Mouse (Mus musculus): Measurements from ENCODE around the gene Hs3st6. TPM values are rescaled to one million over a fixed set of nuclear protein-coding genes. Genes with fewer than 3 reads are reported as not detected.

Gene Hs3st6
- polyA plus RNA-seq, 1 experiment from 2014 or later, result 1.8 TPM

- WGBS, result 53% methylated on average over 8 of the region's 8 CpGs
- Histone ChIP-seq H3K27me3 (ENCODE audit: control insufficient read depth, insufficient read depth, low read length) (no peaks in the 10 kb centered on the region), H3K4me3 (ENCODE audit: low read depth, low read length) (no peak overlapping the region), H3K36me3 (ENCODE audit: control insufficient read depth, insufficient read depth, low read length) (peaks cover 11% of the 10 kb centered on the region; the same call in 1 of the 2 replicates), H3K4me1 (replicated peaks; ENCODE audit: control insufficient read depth, insufficient read depth) (peaks cover 7% of the 10 kb centered on the region; the same call in 1 of the 2 replicates), H3K4me2 (replicated peaks; ENCODE audit: low read depth) (no peak overlapping the region), H3K27ac (replicated peaks) (no peak overlapping the region), H3K9ac (ENCODE audit: low read length) (no peak overlapping the region), H3K9me3 (ENCODE audit: control insufficient read depth, low read length) (no peaks in the 10 kb centered on the region)
- ATAC-seq (ENCODE audit: low FRiP score, low TSS enrichment) (no peak), DNase-seq (ENCODE audit: low spot score) (no peak)
- TF ChIP-seq CTCF (IDR thresholded peaks at IDR 0.05; ENCODE audit: low read depth) (no peak), EP300 (optimal IDR thresholded peaks at IDR 0.05) (no peak)
Observed at GRCm38 (mm10) chr17:24739926-24740325, 12.9 kb upstream of the Hs3st6 start.

GRCm38 (mm10) chr17:24742307-24742706 lies 10.5 kb upstream of the Hs3st6 start:
- 75% methylated on average over 8 of the region's 8 CpGs for WGBS

DNA sequence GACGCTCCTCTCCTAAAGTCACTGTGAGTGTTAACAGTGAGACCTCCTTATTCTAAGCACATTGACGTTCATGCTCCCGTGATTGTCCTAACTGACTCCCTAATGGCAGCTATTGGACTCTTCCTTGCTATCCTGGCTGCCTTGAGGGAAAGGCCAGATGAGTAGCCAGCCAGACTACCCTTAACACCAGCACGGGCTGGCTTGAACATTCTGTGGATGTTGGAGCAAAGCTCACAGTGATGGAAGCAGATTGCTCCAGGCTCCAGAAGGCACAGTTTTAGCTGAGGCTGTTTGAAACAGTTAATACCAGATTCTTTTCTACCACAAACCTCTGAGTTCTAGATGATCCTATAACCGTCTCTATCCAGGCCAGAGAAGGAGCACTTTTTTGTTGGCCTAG lies 8.9 kb upstream of the Hs3st6 start:
- Histone ChIP-seq H3K4me2 (replicated peaks; ENCODE audit: low read depth) (no peak overlapping the region), H3K27me3 (ENCODE audit: control insufficient read depth, insufficient read depth, low read length) (no peaks in the 10 kb centered on the region), H3K4me1 (replicated peaks; ENCODE audit: control insufficient read depth, insufficient read depth) (no peaks in the 10 kb centered on the region), H3K36me3 (ENCODE audit: control insufficient read depth, insufficient read depth, low read length) (peaks cover 11% of the 10 kb centered on the region; the same call in 1 of the 2 replicates), H3K27ac (replicated peaks) (no peak overlapping the region), H3K4me3 (ENCODE audit: low read depth, low read length) (no peak overlapping the region), H3K9me3 (ENCODE audit: control insufficient read depth, low read length) (no peaks in the 10 kb centered on the region), H3K9ac (ENCODE audit: low read length) (no peak overlapping the region)
- TF ChIP-seq CTCF (IDR thresholded peaks at IDR 0.05; ENCODE audit: low read depth), result no peak
- ATAC-seq (ENCODE audit: low FRiP score, low TSS enrichment) (no peak), DNase-seq (ENCODE audit: low spot score) (no peak)
- WGBS, result 73% methylated on average over 5 of the region's 5 CpGs

More at GRCm38 (mm10) chr17:24742307-24742706, 10.5 kb upstream of the Hs3st6 start:
- TF ChIP-seq EP300 (optimal IDR thresholded peaks at IDR 0.05) (no peak), CTCF (IDR thresholded peaks at IDR 0.05; ENCODE audit: low read depth) (no peak)
- Histone ChIP-seq H3K27ac (replicated peaks) (no peak overlapping the region), H3K9ac (ENCODE audit: low read length) (no peak overlapping the region), H3K36me3 (ENCODE audit: control insufficient read depth, insufficient read depth, low read length) (peaks cover 11% of the 10 kb centered on the region; the same call in 1 of the 2 replicates), H3K4me1 (replicated peaks; ENCODE audit: control insufficient read depth, insufficient read depth) (peaks cover 2% of the 10 kb centered on the region; the same call in 1 of the 2 replicates), H3K9me3 (ENCODE audit: control insufficient read depth, low read length) (no peaks in the 10 kb centered on the region), H3K4me3 (ENCODE audit: low read depth, low read length) (no peak overlapping the region), H3K27me3 (ENCODE audit: control insufficient read depth, insufficient read depth, low read length) (no peaks in the 10 kb centered on the region), H3K4me2 (replicated peaks; ENCODE audit: low read depth) (no peak overlapping the region)
- ATAC-seq (ENCODE audit: low FRiP score, low TSS enrichment) (no peak), DNase-seq (ENCODE audit: low spot score) (no peak)

DNA sequence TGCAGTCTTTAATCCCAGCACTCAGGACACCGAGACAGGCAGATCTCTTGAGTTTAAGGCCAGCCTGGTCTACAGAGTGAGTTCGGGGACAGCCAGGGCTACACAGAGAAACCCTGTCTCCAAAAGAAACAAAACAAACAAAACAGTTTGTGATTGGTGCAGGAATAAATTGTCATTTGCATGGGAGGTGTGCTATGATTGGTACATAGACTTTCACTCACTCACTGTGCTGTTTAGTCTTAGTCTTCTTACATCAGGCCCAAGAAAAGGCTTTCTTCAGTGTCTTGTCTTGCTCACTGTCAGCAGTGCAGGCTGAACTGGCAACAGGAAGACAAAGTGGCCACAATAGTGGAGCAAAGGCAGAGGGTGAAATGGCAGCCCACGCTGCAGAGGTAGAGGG lies 8.4 kb upstream of the Hs3st6 start:
- ATAC-seq (ENCODE audit: low FRiP score, low TSS enrichment) (no peak), DNase-seq (ENCODE audit: low spot score) (no peak)
- H3K27me3 ChIP-seq (ENCODE audit: control insufficient read depth, insufficient read depth, low read length), result no peaks in the 10 kb centered on the region
- WGBS, result 78% methylated on average over 3 of the region's 3 CpGs
- TF ChIP-seq EP300 (optimal IDR thresholded peaks at IDR 0.05) (no peak), CTCF (IDR thresholded peaks at IDR 0.05; ENCODE audit: low read depth) (no peak)
- H3K9ac ChIP-seq (ENCODE audit: low read length), result no peak overlapping the region
- H3K4me1 ChIP-seq (replicated peaks; ENCODE audit: control insufficient read depth, insufficient read depth), result no peaks in the 10 kb centered on the region
- no peak overlapping the region for H3K4me2 ChIP-seq (replicated peaks; ENCODE audit: low read depth)
- H3K36me3 ChIP-seq (ENCODE audit: control insufficient read depth, insufficient read depth, low read length), result peaks cover 11% of the 10 kb centered on the region; the same call in 1 of the 2 replicates
- H3K9me3 ChIP-seq (ENCODE audit: control insufficient read depth, low read length), result no peaks in the 10 kb centered on the region
- no peak overlapping the region for H3K27ac ChIP-seq (replicated peaks)
- H3K4me3 ChIP-seq (ENCODE audit: low read depth, low read length), result no peak overlapping the region

DNA sequence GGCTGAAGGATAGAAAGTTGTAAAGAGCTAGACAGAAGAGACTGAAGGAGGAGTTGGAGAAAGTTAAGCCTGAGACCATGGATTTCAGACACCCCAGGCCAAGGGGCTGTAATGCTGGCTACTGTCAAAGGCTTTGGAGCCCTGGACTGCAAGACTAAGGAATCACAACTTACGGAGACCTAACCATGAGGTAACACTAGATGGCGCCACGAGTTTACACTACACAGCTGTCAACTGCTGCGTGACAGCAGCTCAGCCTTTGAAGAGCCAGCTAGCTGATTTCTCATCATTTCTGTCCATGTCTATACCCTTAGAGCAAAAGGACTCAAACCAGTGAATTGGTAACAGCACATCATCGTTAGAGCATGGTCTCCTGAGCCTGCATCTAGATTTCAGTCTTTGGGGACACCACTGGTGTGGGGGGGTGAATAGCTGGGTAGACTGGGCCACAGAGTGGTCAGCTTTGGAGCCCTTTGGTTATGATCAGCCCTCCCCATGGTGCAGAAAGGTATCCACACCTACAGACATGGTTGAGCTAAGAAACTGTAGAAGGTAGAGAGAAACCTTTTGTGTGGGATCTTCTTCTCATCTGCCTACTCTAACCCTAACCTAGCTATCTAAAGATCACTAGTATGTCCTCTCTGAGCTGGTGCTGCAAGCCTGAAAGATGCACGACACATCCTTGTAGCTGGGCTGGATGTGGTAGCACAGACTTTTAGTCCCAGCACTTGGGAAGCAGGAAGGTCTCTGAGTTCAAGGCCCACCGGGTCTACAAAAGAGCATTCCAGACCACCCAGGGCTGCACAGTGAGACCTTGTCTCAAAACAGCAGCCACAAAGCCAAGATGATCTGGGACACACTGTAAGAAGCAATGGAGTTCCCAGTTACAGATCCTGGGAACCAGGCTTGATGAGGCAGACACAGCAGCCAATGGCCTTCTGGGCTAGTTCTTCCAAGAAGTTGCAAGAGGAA lies 7.0 kb upstream of the Hs3st6 start:
- TF ChIP-seq CTCF (IDR thresholded peaks at IDR 0.05; ENCODE audit: low read depth), result peak; percentile 97
- TF ChIP-seq EP300 (optimal IDR thresholded peaks at IDR 0.05), result no peak
- peaks cover 10% of the 10 kb centered on the region; the same call in 1 of the 2 replicates for H3K36me3 ChIP-seq (ENCODE audit: control insufficient read depth, insufficient read depth, low read length)
- H3K27ac ChIP-seq (replicated peaks), result no peak overlapping the region
- ATAC-seq (ENCODE audit: low FRiP score, low TSS enrichment) (peak; percentile 77), DNase-seq (ENCODE audit: low spot score) (peak; percentile 82)
- H3K9me3 ChIP-seq (ENCODE audit: control insufficient read depth, low read length), result no peaks in the 10 kb centered on the region
- H3K4me1 ChIP-seq (replicated peaks; ENCODE audit: control insufficient read depth, insufficient read depth), result no peaks in the 10 kb centered on the region
- WGBS, result 16% methylated on average over 7 of the region's 7 CpGs
- no peak overlapping the region for H3K4me2 ChIP-seq (replicated peaks; ENCODE audit: low read depth)
- no peak overlapping the region for H3K9ac ChIP-seq (ENCODE audit: low read length)
- no peaks in the 10 kb centered on the region for H3K27me3 ChIP-seq (ENCODE audit: control insufficient read depth, insufficient read depth, low read length)
- H3K4me3 ChIP-seq (ENCODE audit: low read depth, low read length), result no peak overlapping the region

- Histone ChIP-seq H3K27ac (replicated peaks) (no peak overlapping the region), H3K9me3 (ENCODE audit: control insufficient read depth, low read length) (no peaks in the 10 kb centered on the region), H3K36me3 (ENCODE audit: control insufficient read depth, insufficient read depth, low read length) (0 out of 2 replicates have a peak, but pooled peaks cover 1% of the 10 kb centered on the region), H3K4me3 (ENCODE audit: low read depth, low read length) (no peak overlapping the region), H3K4me2 (replicated peaks; ENCODE audit: low read depth) (no peak overlapping the region), H3K4me1 (replicated peaks; ENCODE audit: control insufficient read depth, insufficient read depth) (no peaks in the 10 kb centered on the region), H3K27me3 (ENCODE audit: control insufficient read depth, insufficient read depth, low read length) (no peaks in the 10 kb centered on the region), H3K9ac (ENCODE audit: low read length) (no peak overlapping the region)
- ATAC-seq (ENCODE audit: low FRiP score, low TSS enrichment) (no peak), DNase-seq (ENCODE audit: low spot score) (no peak)
- no peak for TF ChIP-seq EP300 (optimal IDR thresholded peaks at IDR 0.05)
- WGBS, result 48% methylated on average over 4 of the region's 4 CpGs
Observed at GRCm38 (mm10) chr17:24746986-24747385, 5.8 kb upstream of the Hs3st6 start.

Data from stomach, postnatal 0 days (tissue).